Mouse (Mus musculus) mesoderm, embryonic 11.5 days (tissue): ENCODE results near the gene Manbal.

Experiments used
- DNase-seq: peaks from one replicate; pipeline ENCODE4 v3.0.0-alpha.2; 2012; ENCODE audit warnings: low read depth, low spot score

Gene Manbal

GRCm38 (mm10) chr2:157367184-157367893, at the start of gene Manbal:
Manbal (plus strand) TSS chr2:157367594.
- peak; percentile 94 for DNase-seq

DNA sequence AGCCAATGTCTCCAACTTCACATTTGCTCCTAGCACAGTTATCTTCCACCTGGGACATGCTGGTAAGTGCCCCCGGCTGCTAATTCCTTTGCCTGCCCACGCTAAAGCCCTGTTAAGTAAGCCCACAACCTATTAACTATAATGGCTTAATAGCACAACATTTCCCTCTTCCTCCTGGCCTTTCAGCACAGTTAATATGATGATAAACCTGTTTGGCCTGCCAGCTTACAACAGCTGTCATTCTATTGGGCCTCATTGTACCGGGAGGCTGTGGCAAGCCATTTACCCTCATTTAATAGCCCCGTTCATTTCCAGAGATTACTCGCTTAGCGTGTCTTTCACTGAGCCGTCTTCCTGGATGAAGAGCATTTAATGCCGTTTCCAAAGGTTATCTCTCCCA, 47.3 kb upstream of the Manbal start:
- no peak for DNase-seq

DNA sequence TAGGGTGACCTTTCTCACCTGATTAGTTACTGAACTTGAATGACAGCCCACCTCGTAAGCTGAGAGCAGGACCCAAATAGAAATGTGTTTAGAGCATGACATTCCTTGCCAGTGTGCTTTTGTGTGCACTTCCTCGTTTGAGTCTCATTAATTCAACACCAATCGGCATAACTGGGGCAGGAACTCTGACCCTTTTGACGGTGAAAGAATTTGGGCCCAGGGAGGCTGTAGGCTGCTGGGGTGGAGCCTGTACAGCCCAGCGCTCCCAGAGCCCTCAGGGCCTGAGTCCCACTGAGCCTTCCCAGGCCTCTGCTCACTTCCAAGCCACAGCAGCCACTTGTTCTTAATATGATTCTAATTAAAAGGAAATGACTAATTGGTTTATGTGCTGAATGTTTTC, 46.5 kb upstream of the Manbal start:
- DNase-seq = no peak

DNA sequence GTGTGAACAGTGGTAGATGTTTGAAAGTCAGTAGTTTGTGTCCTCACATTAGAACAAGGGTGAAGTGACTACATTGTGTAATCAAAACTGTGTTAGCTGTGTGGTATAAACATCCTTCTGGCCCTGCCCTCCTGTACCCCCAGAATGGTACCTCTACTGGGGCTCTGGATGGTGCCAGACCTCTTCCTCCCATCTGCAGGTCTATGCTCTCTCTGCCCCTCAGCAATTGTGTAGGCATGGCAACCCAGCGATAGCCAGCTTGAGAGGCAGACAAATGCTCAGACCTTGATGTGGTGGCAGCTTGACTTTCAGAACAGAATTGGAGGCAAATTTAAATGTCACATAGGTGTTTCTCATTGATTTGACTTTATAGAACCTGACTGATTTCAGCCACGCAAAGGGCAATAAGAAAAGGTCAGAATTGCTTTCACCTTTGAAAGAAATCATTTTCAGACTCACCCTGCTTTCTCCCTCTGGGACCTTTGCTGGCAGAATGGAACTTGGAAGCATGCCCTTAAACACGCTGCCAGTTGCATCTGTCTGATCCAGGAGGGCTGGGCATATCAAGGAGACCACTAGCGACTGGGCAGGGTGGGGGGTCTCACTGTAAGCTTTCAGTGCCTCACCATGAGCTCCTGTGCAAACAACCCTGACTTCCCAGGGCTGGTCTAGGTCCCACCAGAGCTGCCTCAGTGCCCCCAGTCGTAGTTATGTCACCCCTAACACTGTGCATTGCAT, 45.2 kb upstream of the Manbal start:
- DNase-seq = no peak

- DNase-seq = no peak
Observed at GRCm38 (mm10) chr2:157325238-157325637, 42.2 kb upstream of the Manbal start.

DNA sequence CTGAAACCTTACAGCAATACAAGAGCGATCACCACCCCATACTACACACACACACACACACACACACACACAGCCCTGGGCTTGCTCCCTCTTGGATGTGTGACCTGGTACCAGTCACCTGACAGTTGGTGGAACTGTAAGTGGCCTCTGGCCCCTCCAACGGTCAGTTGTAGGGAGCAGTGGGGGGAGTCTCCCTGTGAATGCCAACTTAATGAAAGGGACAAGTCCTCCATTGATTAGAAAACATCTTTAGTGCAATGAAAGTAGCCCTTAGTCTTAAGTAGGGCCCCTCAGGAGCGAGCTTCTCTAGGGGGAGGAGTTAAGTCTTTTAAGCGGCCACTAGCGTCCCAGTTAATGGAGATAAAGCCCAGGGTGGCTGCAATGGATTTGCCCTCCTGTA, 39.3 kb upstream of the Manbal start:
- no peak for DNase-seq

- DNase-seq = peak; percentile 45
Observed at GRCm38 (mm10) chr2:157328570-157328969, 38.8 kb upstream of the Manbal start.

GRCm38 (mm10) chr2:157332059-157332458, 35.3 kb upstream of the Manbal start:
- peak; percentile 37 for DNase-seq

- peak; percentile 80 for DNase-seq
Observed at GRCm38 (mm10) chr2:157338663-157339062, 28.7 kb upstream of the Manbal start.

DNA sequence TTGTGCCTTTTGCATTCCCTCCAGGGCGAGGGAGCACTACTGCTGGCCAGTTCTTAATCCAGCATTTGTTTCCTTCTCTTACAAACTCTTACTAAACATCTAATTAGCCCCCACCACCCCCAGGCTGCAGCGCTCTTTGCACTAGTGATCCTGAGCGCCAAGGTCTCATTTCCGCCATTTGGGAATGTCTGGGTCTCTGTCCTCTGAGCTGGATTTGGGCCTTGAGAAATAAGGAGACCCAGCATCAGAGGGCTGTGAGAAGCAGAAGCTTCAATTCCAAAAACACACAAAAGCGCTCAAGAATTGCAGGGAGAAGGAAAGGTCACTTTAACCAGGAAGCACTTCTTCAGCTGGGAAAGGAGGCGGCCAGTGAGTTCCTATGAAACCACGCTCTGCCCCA, 27.9 kb upstream of the Manbal start:
- DNase-seq = no peak

- no peak for DNase-seq
Observed at GRCm38 (mm10) chr2:157340221-157340741, 27.1 kb upstream of the Manbal start.

- DNase-seq = peak; percentile 88
Observed at GRCm38 (mm10) chr2:157341554-157342270, 25.7 kb upstream of the Manbal start.

DNA sequence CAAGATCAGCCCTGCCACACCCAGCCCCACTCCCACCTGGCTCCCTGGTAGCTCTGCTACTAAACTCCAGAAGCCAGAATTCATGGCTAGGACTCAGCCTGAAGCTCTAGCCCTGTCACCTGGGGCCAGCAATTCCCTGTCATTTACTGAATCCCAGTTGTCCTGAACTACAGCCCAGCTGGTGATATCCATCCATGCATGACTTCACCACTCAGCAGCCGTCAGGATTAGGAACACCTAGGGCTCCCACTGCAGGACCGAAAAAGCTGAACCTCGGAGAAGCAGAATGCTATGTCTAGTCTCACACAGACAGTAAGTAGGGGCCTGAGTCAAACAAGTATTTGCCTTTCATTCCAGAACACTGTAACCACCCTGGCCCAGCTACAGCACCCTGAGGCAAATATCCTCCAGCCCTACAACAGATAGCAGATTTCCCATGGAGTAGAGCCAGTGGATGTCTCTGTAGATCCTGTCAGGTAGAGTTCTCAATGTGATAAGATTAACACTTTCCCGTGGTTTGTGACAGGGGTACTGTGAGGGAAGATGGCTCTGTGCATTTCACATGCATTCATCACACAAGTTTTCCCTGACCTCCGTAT, 25.0 kb upstream of the Manbal start:
- DNase-seq = no peak

- no peak for DNase-seq
Observed at GRCm38 (mm10) chr2:157343337-157343736, 24.1 kb upstream of the Manbal start.

GRCm38 (mm10) chr2:157347361-157348159, 19.8 kb upstream of the Manbal start, which contains the start of gene Ghrh:
Ghrh (minus strand) TSS chr2:157347506.
- DNase-seq = no peak

DNA sequence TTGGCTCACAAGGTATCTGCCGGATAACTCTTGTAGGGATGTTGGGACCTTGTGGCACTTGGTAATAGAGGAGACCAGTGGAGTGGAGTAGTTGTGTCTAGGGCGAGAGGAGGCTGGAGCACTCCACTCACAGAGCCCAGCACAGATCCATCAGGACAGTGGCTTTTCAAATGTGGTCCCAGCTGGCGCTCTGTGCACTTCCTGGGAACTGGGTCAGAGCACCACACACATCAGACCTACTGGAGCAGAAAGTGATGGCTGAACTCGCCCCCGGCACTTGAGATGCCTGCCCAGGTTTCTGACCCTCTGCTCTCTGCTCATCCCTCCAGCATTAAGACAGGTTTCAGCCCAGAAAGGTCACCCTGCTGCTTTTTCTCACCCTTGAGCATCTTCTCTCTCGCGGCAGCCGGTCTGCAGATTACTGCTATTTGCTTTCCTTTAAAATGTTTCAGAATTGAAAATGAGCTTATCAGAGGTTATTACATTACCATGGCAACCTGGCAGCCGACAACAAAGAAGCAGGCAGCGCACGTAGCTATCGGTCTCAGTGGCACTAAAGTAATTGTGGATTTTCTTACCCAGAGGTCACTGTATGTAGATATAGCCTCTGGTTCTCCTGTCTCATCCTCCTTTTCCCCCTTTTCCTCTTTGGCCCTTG, 18.1 kb upstream of the Manbal start:
- DNase-seq = no peak

GRCm38 (mm10) chr2:157353183-157353582, 14.2 kb upstream of the Manbal start:
- DNase-seq = no peak

GRCm38 (mm10) chr2:157354106-157354505, 13.3 kb upstream of the Manbal start:
- no peak for DNase-seq

DNA sequence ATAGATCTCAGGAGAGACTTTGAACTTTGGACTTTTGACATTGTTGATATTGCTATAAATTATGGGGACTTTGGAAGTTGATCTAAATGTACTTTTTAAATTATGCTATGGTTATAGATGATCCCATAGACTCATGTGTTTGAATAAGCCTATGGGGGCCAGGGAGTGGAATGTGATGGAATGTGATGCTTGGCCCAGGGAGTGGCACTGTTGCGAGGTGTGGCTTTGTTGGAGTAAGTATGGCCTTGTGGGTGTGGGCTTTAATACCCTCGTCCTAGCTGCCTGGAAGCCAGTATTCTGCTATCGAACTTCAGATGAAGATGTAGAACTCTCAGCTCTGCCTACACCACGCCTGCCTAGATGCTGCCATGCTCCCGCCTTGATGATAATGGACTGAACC, 7.4 kb upstream of the Manbal start:
- DNase-seq = no peak

DNA sequence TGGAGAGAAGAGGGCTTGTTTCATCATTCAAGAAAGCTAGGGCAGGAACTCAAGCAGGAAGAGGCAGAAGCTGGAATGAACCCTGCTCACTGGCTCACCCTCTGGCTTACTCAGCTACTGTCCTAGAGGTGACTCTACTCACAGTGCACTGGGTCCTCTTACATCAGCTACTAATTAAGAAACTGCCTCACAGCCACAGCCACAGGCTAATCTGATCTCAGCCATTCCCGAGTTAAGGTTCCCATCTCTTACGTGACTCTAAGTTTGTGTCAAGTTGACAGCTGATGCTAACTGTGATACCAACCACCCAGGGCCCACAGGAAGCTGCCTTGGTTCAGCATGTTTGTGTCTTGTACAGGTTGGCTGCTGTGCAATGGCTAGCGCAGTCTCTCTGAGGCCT, 4.4 kb upstream of the Manbal start:
- no peak for DNase-seq
